Mouse (Mus musculus) MEL (cell line): ENCODE measurements around the gene Slc35g2.

Experiments
- CTCF ChIP-seq, 3 experiments: IDR thresholded peaks in 2 of 3; conservative IDR thresholded peaks in 1 of 3; 2 replicates each; pipeline ENCODE4 v1.5.1; 2011 to 2012; ENCODE audit warnings: low read length in 3 of 3, low read depth in 2 of 3, mild to moderate bottlenecking in 2 of 3, improper control_type of control experiment in 1 of 3, inconsistent platforms in 1 of 3, mixed read lengths in 1 of 3, moderate library complexity in 1 of 3; ENCODE audit not compliant: control insufficient read depth in 1 of 3, insufficient read depth in 1 of 3, poor library complexity in 1 of 3, severe bottlenecking in 1 of 3
- POLR2A ChIP-seq, 2 experiments: IDR thresholded peaks; 2 replicates each; pipeline ENCODE4 v1.6.1; 2011 to 2012; ENCODE audit warnings: low read length in 2 of 2, mild to moderate bottlenecking in 2 of 2, control low read depth in 1 of 2, improper control_type of control experiment in 1 of 2, low read depth in 1 of 2, moderate library complexity in 1 of 2; ENCODE audit not compliant: control insufficient read depth in 1 of 2, insufficient read depth in 1 of 2, poor library complexity in 1 of 2
- TCF12 ChIP-seq: IDR thresholded peaks from 2 replicates; pipeline ENCODE4 v1.6.1; 2014; ENCODE audit warnings: low read depth, mild to moderate bottlenecking, inconsistent platforms, low read length, improper control_type of control experiment, moderate library complexity
- ZC3H11A ChIP-seq: IDR thresholded peaks from 2 replicates; pipeline ENCODE4 v1.6.1; 2012; ENCODE audit warnings: low read depth, mild to moderate bottlenecking, inconsistent platforms, low read length, improper control_type of control experiment

DNA sequence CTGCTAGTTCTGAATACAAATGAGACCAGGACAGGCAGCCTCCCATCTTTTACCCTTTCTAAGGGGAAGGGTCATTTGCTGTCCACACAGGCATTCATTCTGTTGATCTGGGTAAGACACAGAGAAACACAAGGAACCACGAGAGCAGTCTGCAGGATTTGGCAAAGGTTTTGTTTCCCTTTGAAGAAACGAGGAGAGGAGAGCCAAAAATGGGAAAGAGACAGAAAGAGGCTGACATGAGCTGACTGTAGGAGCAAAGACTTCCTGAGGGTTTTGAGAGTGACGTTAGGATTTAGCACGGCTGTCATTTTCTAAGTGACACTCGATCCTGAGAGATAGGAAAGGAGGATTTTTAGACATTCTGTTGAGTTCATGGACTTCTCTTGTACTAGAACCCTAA lies 3.1 kb upstream of the Slc35g2 start:
- no peak for TF ChIP-seq CTCF (IDR thresholded peaks at IDR 0.05 in 2 of 3, conservative IDR thresholded peaks at IDR 0.05 in 1 of 3; ENCODE audit: control insufficient read depth in 1 of 3, insufficient read depth in 1 of 3, low read depth in 2 of 3, low read length in 3 of 3, poor library complexity in 1 of 3, severe bottlenecking in 1 of 3)
- no peak for TF ChIP-seq ZC3H11A
- TF ChIP-seq POLR2A (IDR thresholded peaks at IDR 0.05; ENCODE audit: control insufficient read depth in 1 of 2, insufficient read depth in 1 of 2, low read depth in 1 of 2, low read length in 2 of 2, poor library complexity in 1 of 2) = no peak
- no peak for TF ChIP-seq TCF12
